Mouse (Mus musculus) testis, adult 2 months (tissue): Measurements from ENCODE around the gene Phactr1. TPM values are rescaled to one million over a fixed set of nuclear protein-coding genes. Genes with fewer than 3 reads are reported as not detected.

Source experiments
- H3K27ac ChIP-seq: fragments of 200-500 bp; 2 replicates; pipeline ENCODE4 v1.5.1; 2012; ENCODE audit warnings: low read depth, low read length; ENCODE audit not compliant: control insufficient read depth, insufficient read depth
- H3K27me3 ChIP-seq: fragments of 200-500 bp; 2 replicates; pipeline ENCODE4 v1.6.1; 2012; ENCODE audit warnings: mild to moderate bottlenecking, low read length, moderate library complexity; ENCODE audit not compliant: control insufficient read depth, insufficient read depth
- H3K36me3 ChIP-seq: fragments of 200-500 bp; 2 replicates; pipeline ENCODE4 v1.6.1; 2012; ENCODE audit warnings: mild to moderate bottlenecking, low read length; ENCODE audit not compliant: control insufficient read depth, insufficient read depth
- H3K4me1 ChIP-seq: fragments of 200-500 bp; 2 replicates; pipeline ENCODE4 v1.6.1; 2012; ENCODE audit warnings: low read length; ENCODE audit not compliant: control insufficient read depth, insufficient read depth
- H3K4me3 ChIP-seq: fragments of 200-500 bp; 2 replicates; pipeline ENCODE4 v1.5.1; 2012; ENCODE audit warnings: low read depth, mild to moderate bottlenecking, low read length, moderate library complexity, mixed read lengths; ENCODE audit not compliant: control insufficient read depth
- CTCF ChIP-seq: fragments of 200-500 bp; IDR thresholded peaks from 2 replicates; pipeline ENCODE4 v1.5.1; 2012; ENCODE audit warnings: low read depth, mild to moderate bottlenecking, inconsistent platforms, low read length, moderate library complexity; ENCODE audit not compliant: control insufficient read depth, insufficient read depth, insufficient replicate concordance
- POLR2A ChIP-seq: fragments of 200-500 bp; IDR thresholded peaks from 2 replicates; pipeline ENCODE4 v1.6.1; 2012; ENCODE audit warnings: low read depth, mild to moderate bottlenecking, inconsistent platforms, low read length, moderate library complexity; ENCODE audit not compliant: control insufficient read depth
- polyA plus RNA-seq: library from polyadenylated mRNA; depleted of rRNA; stranded (reverse); fragments of >200 nt; gene quantifications from 2 replicates; pipeline ENCODE4 v1.2.3, GENCODE M21; 2012

Phactr1 gene
- polyA plus RNA-seq, 1 experiment = 50.2 TPM

DNA sequence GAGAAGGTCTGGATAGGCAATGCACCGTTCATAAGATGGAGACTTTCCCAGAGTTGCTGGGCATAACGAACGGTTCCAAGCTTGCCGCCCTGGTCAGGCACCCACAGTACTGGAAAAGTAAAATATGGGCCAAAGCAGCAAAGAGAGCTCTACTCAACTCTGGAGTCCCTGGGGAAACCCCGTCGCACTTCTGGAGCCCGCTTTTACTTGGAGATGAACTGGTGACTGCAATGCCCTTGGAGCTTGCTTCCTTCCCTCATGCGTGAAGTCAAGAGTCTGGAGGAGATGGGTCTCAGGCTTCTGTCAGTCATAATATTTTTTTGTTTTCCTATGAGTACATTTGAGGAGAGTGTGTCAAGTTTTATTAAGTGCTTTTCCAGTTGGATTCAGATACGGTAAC is 302.2 kb downstream of the Phactr1 start:
- Histone ChIP-seq H3K4me1 (no peaks in the 10 kb centered on the region), H3K36me3 (no peaks in the 10 kb centered on the region), H3K27me3 (no peaks in the 10 kb centered on the region), H3K27ac (no peak overlapping the region), H3K4me3 (no peak overlapping the region)
- TF ChIP-seq CTCF (no peak), POLR2A (no peak)

DNA sequence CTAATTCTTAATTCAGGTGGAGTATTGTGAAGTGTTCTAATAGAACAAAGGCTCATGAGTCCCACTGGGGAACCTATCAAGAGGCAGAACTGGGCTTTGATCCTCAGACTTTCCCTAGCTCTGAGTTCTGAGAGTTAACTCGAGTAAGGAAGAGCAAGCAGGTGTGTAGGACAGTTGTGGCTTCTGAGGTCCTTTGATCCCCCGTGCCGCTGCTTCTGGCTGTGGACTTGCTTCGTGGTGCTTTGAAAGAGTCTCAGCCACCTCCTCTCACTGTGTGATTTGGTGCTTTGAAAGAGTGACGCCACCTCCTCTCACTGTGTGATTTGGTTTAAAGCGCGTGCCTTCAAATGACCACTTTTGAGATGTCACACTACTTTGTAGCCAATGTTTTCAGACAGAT is 305.4 kb downstream of the Phactr1 start:
- peaks cover 5% of the 10 kb centered on the region; the same call in 1 of the 2 replicates for H3K4me1 ChIP-seq
- no peak overlapping the region for H3K4me3 ChIP-seq
- H3K27ac ChIP-seq = no peak overlapping the region
- no peak for TF ChIP-seq CTCF
- TF ChIP-seq POLR2A = no peak
- H3K27me3 ChIP-seq = no peaks in the 10 kb centered on the region
- no peaks in the 10 kb centered on the region for H3K36me3 ChIP-seq

DNA sequence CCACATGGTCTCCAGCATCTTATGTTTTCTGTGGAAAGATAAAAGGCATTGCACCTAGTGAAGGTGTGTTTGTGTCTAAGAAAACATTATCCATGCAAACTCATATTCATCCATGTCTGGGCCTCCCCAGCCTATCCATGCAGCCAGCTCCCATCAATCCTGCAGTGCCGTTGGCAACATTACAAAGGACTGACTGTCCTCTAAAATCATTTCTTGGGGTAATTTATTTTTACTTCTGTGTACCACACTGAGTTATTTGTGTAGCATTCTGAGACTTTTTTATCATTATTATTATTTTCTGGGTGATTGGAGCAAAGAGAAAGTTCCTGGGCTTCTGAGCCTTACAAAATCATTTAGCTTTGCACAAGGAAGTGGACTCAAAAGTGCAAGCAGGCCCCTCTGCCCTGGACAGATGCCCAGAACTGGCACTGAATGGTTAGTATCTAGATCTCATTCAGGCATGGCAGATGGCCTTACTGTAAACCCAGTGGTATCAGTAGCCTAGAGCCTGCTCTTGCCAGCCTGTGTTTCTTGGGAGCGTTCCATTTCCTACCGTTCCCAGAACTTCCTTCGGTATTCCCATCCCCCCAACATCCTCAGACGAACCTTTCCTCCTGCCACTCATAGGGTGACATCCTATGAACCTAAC is 307.6 kb downstream of the Phactr1 start:
- Histone ChIP-seq H3K4me1 (peaks cover 5% of the 10 kb centered on the region; the same call in 1 of the 2 replicates), H3K27ac (no peak overlapping the region), H3K4me3 (no peak overlapping the region), H3K27me3 (no peaks in the 10 kb centered on the region), H3K36me3 (no peaks in the 10 kb centered on the region)
- no peak for TF ChIP-seq CTCF

DNA sequence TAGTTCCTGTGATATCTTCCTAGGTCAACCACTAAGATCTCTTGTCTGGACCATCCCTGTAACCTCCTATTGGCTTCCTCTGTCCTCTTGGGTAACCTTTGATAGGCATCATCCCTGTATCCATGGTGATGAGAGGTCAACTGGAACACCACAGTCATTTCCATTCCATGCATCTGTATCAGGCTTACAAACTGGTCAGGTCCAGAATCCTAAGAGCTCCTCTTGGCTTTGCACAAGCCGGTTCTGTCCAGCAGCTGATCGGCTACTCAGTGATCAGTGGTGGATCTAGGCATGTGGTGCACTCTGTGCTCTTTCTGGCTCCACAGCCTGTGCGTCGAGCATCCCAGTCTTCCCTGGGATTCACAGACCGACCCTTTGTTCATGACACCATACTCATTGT is 309.1 kb downstream of the Phactr1 start:
- no peak overlapping the region for H3K4me3 ChIP-seq
- H3K36me3 ChIP-seq = no peaks in the 10 kb centered on the region
- TF ChIP-seq CTCF (no peak), POLR2A (no peak)
- H3K27ac ChIP-seq = no peak overlapping the region
- H3K27me3 ChIP-seq = no peaks in the 10 kb centered on the region
- peaks cover 5% of the 10 kb centered on the region; the same call in 1 of the 2 replicates for H3K4me1 ChIP-seq

DNA sequence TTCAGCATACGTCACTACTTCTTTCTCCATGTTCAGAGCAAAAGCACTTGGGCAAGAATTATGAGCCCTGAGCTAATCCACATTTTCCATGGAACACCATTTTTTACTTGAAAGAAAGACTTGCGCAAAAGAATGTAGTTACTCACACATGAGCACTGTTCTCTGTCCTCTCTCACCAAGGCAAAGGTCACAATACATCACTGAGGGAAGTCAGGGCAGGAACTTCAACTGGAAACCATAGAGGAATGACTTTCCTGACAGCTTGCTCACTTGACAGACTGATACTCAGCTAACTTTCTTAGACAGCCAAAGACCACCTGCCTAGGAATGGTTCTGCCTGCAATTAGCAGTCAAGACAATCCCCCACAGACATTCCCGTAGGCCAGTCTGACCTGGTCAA is 309.6 kb downstream of the Phactr1 start:
- Histone ChIP-seq H3K4me1 (peaks cover 5% of the 10 kb centered on the region; the same call in 1 of the 2 replicates), H3K27ac (no peak overlapping the region), H3K27me3 (no peaks in the 10 kb centered on the region), H3K4me3 (no peak overlapping the region), H3K36me3 (no peaks in the 10 kb centered on the region)
- no peak for TF ChIP-seq POLR2A
- no peak for TF ChIP-seq CTCF

DNA sequence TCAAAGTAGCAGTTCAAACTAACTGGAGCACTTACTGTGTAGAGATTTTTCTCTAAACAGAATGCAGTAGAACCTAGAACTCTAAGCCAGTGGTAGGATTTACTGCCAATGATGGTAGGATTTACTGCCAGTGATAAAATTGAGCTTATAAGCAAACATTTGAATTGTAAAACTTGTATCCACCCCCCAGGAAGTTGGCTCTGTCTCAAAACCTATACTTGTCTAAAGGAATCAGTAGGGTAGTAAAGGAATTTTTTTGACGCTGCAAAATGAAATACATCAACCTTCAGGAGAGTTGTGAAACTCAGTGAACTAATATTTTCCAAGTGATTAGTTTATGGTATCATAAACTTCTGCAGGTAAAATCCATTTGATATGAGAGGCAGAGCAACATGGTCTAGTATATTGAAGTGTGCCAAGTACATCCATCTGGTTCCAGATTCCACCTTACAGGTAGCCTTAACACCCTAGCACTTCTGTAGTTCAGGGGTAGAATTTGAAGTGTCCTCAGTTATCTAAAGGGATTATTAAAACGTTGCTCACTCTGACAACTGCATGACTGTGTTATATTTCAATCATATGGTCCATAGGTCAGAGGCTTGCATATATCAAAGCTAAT is 310.2 kb downstream of the Phactr1 start:
- TF ChIP-seq POLR2A (no peak), CTCF (no peak)
- Histone ChIP-seq H3K27ac (no peak overlapping the region), H3K36me3 (no peaks in the 10 kb centered on the region), H3K27me3 (no peaks in the 10 kb centered on the region), H3K4me1 (peaks cover 5% of the 10 kb centered on the region; the same call in 1 of the 2 replicates), H3K4me3 (no peak overlapping the region)

DNA sequence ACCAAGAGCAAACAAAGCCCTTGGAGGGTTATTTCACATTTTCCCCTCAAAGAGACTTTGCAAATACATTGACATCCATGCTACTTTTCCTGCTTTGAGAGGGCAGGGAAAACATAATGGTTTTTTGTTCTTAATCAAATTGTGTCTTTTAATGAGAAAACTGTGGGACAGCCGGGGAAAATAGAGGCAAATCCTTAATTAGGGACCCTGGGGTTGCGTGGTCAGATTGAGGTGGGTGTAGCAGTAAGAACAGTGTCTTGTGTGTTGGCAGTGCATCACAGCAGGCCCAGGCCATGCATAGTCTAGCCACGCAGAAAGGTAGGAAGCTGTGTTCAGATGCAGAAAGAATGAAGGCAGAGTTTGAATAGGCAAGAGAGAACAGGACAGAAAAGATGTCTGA is 310.7 kb downstream of the Phactr1 start:
- no peaks in the 10 kb centered on the region for H3K36me3 ChIP-seq
- H3K27ac ChIP-seq = no peak overlapping the region
- H3K27me3 ChIP-seq = no peaks in the 10 kb centered on the region
- H3K4me3 ChIP-seq = no peak overlapping the region
- TF ChIP-seq POLR2A (no peak), CTCF (no peak)
- H3K4me1 ChIP-seq = peaks cover 5% of the 10 kb centered on the region; the same call in 1 of the 2 replicates
